Comparison of ENCODE assay signal across 1 mouse cellular context in the genomic region with DNA sequence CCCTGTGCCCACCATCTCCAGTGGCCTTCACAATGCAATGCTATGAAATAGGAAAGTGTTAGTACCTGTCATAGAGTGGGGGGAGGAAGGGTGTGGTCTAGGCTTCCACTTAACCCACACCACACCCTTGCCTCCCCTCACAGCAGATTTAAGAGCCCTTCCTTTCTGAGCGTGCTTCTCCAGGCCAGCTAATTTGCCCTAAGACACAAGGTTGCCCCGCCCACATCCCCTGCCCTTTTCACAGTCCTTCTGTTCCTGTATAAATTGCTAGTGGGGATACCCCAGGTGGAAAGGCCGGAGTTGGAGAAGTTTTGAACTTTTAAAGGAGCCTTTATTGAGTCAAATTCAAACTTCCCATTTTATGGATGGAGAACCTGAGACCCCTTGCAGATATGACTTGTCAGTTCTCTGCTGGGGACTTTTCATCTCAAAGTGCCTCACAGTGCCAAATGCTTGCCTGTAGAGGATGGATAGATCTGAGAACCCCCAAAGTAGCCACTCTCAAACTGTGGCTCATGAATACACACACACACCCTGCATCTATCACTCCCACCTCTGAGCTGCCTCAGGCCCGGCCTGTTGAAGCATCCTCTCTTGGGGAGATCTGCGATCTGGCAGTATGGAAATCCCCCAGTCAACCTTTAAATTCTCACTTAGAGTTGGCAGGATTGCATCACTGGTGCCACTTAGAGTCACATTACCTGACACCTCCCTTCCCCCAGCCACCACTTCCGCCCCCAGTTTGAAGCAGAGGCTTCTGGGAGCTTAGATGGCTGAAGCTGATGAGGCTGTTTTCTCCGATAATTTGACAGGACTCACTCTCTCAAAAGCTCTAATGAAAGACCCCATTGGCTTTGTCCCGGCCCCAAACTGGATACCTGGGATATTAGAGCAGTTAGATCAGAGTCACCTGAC.
TF ChIP-seq lines count a peak whose summit lies in the region.

No protein-coding gene starts in this region.

TF ChIP-seq in MEL, 35 proteins besides CTCF, POLR2A, EP300 and RAD21 (continued from another document):
- TF ChIP-seq SMC3 (IDR thresholded peaks at IDR 0.05; ENCODE audit: low read depth, low read length) (no peak), GABPA (IDR thresholded peaks at IDR 0.05; ENCODE audit: low read depth, low read length) (no peak), MAFK (IDR thresholded peaks at IDR 0.05; ENCODE audit: borderline replicate concordance, low read depth, low read length) (no peak), MAZ (IDR thresholded peaks at IDR 0.05; ENCODE audit: low read depth, low read length) (no peak), UBTF (IDR thresholded peaks at IDR 0.05; ENCODE audit: borderline replicate concordance, insufficient read depth, low read depth, low read length) (no peak), POLR2AphosphoS2 (IDR thresholded peaks at IDR 0.05; ENCODE audit: low read length) (peak; percentile 35; the same call in 1 of the 2 replicates), MAX (IDR thresholded peaks at IDR 0.05; ENCODE audit: low read length) (peak; percentile 71), NELFE (IDR thresholded peaks at IDR 0.05; ENCODE audit: low read depth, low read length) (no peak), KAT2A (conservative IDR thresholded peaks at IDR 0.05; ENCODE audit: low read depth, low read length) (peak; percentile 62), USF1 (IDR thresholded peaks at IDR 0.05; ENCODE audit: low read depth, low read length) (peak; percentile 83), E2F4 (IDR thresholded peaks at IDR 0.05; ENCODE audit: borderline replicate concordance, low read depth, low read length) (no peak), ZMIZ1 (IDR thresholded peaks at IDR 0.05; ENCODE audit: low read depth, low read length) (peak; percentile 35; the same call in 1 of the 2 replicates), RCOR1 (IDR thresholded peaks at IDR 0.05; ENCODE audit: low read depth, low read length) (no peak; the same call in 1 of the 2 replicates), CHD2 (IDR thresholded peaks at IDR 0.05; ENCODE audit: low read length) (peak; percentile 77), GATA1 (IDR thresholded peaks at IDR 0.05; ENCODE audit: low read depth, low read length) (peak; percentile 68)
